Comparison of ENCODE assay signal across 14 mouse cellular contexts in the genomic region with DNA sequence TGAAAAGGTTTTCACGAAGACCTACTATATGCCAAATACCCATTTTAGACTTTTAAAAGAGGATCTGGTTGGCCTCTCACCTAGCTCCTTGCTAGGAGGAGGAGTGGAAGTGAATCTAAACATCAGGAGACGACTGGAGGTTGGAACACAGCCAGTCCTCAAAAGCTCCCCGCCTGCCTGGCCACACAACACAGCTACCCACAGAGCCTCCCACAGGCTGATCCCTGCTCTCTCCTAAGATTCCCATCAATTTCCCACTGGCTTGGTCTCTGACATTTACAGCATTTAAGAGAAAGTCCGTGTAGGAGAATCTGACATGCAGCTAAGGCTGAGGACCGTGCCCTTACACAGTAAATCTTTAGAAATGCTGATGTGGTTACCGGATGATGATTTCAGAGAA.
DNase-seq lines count a peak whose midpoint lies in the region; ATAC-seq and TF ChIP-seq lines count a peak whose summit lies in the region.
"Had no signal": no experiment of that assay in that cellular context is flagged by ENCODE, and none has a peak within 500 bp of the region (broad histone marks: within the 10 kb centered on the region; RNA-seq: fewer than 3 reads in every experiment).

No protein-coding gene starts in this region.

- intact Hi-C loops in left cerebral cortex, postnatal 4 days (cut with DNase I), result no loop called here
- intact Hi-C loops in left cerebral cortex, postnatal 25 days (cut with DNase I), result no loop called here

- no peak overlapping the region for H3K4me3 ChIP-seq in heart, embryonic 12.5 days
- no peak overlapping the region for H3K4me3 ChIP-seq in cerebellum, adult 2 months (replicated peaks; ENCODE audit: insufficient read depth, low read depth, low read length)
- no peak overlapping the region for H3K4me3 ChIP-seq in stomach, embryonic 14.5 days (ENCODE audit: low read depth, low read length)
- H3K4me3 ChIP-seq: neural tube, embryonic 12.5 days had no signal

- no peak overlapping the region for H3K9ac ChIP-seq in heart, embryonic 12.5 days
- H3K9ac ChIP-seq in stomach, embryonic 14.5 days (replicated peaks; ENCODE audit: low read depth, low read length), result no peak overlapping the region
- H3K9ac ChIP-seq: liver, embryonic 14.5 days; neural tube, embryonic 12.5 days had no signal

- no peaks in the 10 kb centered on the region for H3K9me3 ChIP-seq in heart, embryonic 12.5 days (replicated peaks)
- no peaks in the 10 kb centered on the region for H3K9me3 ChIP-seq in stomach, embryonic 14.5 days (ENCODE audit: control insufficient read depth, low read depth, low read length)
- H3K9me3 ChIP-seq: neural tube, embryonic 12.5 days had no signal

- ATAC-seq in heart, embryonic 12.5 days (ENCODE audit: insufficient number of reproducible peaks, low FRiP score), result no peak
- ATAC-seq in stomach, embryonic 14.5 days (ENCODE audit: insufficient number of reproducible peaks, insufficient read depth, low FRiP score, low read depth), result peak; percentile 39
- ATAC-seq: midbrain, embryonic 16.5 days had no signal

- H3K27me3 ChIP-seq in heart, embryonic 12.5 days (replicated peaks), result no peaks in the 10 kb centered on the region
- H3K27me3 ChIP-seq in cerebellum, adult 2 months (ENCODE audit: control insufficient read depth, insufficient read depth, low read length), result no peaks in the 10 kb centered on the region
- no peaks in the 10 kb centered on the region for H3K27me3 ChIP-seq in stomach, embryonic 14.5 days (ENCODE audit: control insufficient read depth, insufficient read depth, low read length)
- H3K27me3 ChIP-seq: neural tube, embryonic 12.5 days had no signal

- H3K36me3 ChIP-seq in heart, embryonic 12.5 days, result no peaks in the 10 kb centered on the region
- no peaks in the 10 kb centered on the region for H3K36me3 ChIP-seq in stomach, embryonic 14.5 days (ENCODE audit: control insufficient read depth, insufficient read depth, low read length)
- H3K36me3 ChIP-seq: neural tube, embryonic 12.5 days had no signal

- no peak overlapping the region for H3K27ac ChIP-seq in heart, embryonic 12.5 days (ENCODE audit: poor library complexity, severe bottlenecking)
- H3K27ac ChIP-seq in cerebellum, adult 2 months (ENCODE audit: insufficient read depth, low read length), result no peak overlapping the region
- H3K27ac ChIP-seq in stomach, embryonic 14.5 days (ENCODE audit: low read length), result peak overlapping the region; percentile 48
- H3K27ac ChIP-seq: liver, embryonic 14.5 days; neural tube, embryonic 12.5 days had no signal

- peak; percentile 79 for DNase-seq in heart, adult 11 months
- DNase-seq in left cerebral cortex, postnatal 4 days, result peak; percentile 20
- no peak for DNase-seq in left cerebral cortex, postnatal 25 days (ENCODE audit: low spot score in 2 of 2)
- peak; percentile 56 to 66 for DNase-seq in cerebellum, adult 2 months
- DNase-seq in retina, postnatal 1 day, result no peak
- no peak for DNase-seq in frontal cortex, postnatal 14 days (ENCODE audit: low spot score in 2 of 2)
- DNase-seq: lung, postnatal 4 days; right cerebral cortex, adult 18-20 months; thymus, postnatal 25 days had no signal

- TF ChIP-seq POLR2A in cerebellum, adult 2 months (IDR thresholded peaks at IDR 0.05; ENCODE audit: borderline replicate concordance, insufficient read depth, low read length), result no peak

- peaks cover 33% of the 10 kb centered on the region for H3K4me1 ChIP-seq in heart, embryonic 12.5 days (replicated peaks)
- peaks cover 30% of the 10 kb centered on the region for H3K4me1 ChIP-seq in cerebellum, adult 2 months (ENCODE audit: control insufficient read depth, insufficient read depth, low read length)
- H3K4me1 ChIP-seq in stomach, embryonic 14.5 days (ENCODE audit: control insufficient read depth, insufficient read depth, low read length), result peaks cover 4% of the 10 kb centered on the region; the same call in 1 of the 2 replicates
- H3K4me1 ChIP-seq: neural tube, embryonic 12.5 days had no signal

- TF ChIP-seq CTCF in cerebellum, adult 2 months (IDR thresholded peaks at IDR 0.05; ENCODE audit: borderline replicate concordance, insufficient read depth, low read depth, low read length), result no peak

- no peak overlapping the region for H3K4me2 ChIP-seq in heart, embryonic 12.5 days
- no peak overlapping the region for H3K4me2 ChIP-seq in stomach, embryonic 14.5 days (replicated peaks; ENCODE audit: low read depth, low read length)
- H3K4me2 ChIP-seq: neural tube, embryonic 12.5 days had no signal

- WGBS in heart, embryonic 12.5 days, result 51% methylated on average over 6 of the region's 6 CpGs
- 42% methylated on average over 6 of the region's 6 CpGs for WGBS in cerebellum, adult 2 months
- WGBS in stomach, embryonic 14.5 days, result 31% methylated on average over 6 of the region's 6 CpGs

Comparison
In these comparisons a context has a peak if more than half of its experiments do, and no peak if none do; other contexts are left out.
1. DNase-seq: peak in heart, adult 11 months (single experiment), left cerebral cortex, postnatal 4 days (single experiment) and cerebellum, adult 2 months (2 of 2); none in left cerebral cortex, postnatal 25 days (0 of 2), retina, postnatal 1 day (single experiment) and frontal cortex, postnatal 14 days (0 of 2).